Mouse (Mus musculus): ENCODE measurements around the gene Ikbkg. TPM values are rescaled to one million over a fixed set of nuclear protein-coding genes. Genes with fewer than 3 reads are reported as not detected.
"Not testable (repeated sequence)": the region's sequence is repeated elsewhere in the genome, so short reads cannot be mapped to it uniquely, and the experiment has no call there.

Ikbkg gene
- polyA plus RNA-seq (2012; rRNA removed), result 2.1 and 2.9 TPM in 2 replicates

GRCm38 (mm10) chrX:74392535-74393443 is at the start of gene Ikbkg, which contains the start of gene Fam3a:
Gene Ikbkg (plus strand): TSS chrX:74393290.
Gene Fam3a (minus strand): TSS chrX:74393272.
- H3K27ac ChIP-seq (ENCODE audit: control insufficient read depth, insufficient read depth, low read depth, low read length), result peak within 1 kb of the TSS; percentile 36; the same call in 1 of the 2 replicates
- H3K4me3 ChIP-seq (ENCODE audit: control insufficient read depth, low read depth, low read length), result peak within 1 kb of the TSS; percentile 77
- H3K4me1 ChIP-seq (ENCODE audit: control insufficient read depth, insufficient read depth, low read length), result peaks cover 3% of the 10 kb centered on the region
- no peak for TF ChIP-seq CTCF (IDR thresholded peaks at IDR 0.05; ENCODE audit: control insufficient read depth, insufficient read depth, insufficient replicate concordance, low read depth, low read length)
- TF ChIP-seq POLR2A (IDR thresholded peaks at IDR 0.05; ENCODE audit: control insufficient read depth, low read depth, low read length), result peak; percentile 39; the same call in 1 of the 2 replicates
- H3K36me3 ChIP-seq (ENCODE audit: control insufficient read depth, insufficient read depth, low read length), result no peaks in the 10 kb centered on the region
- H3K27me3 ChIP-seq (ENCODE audit: control insufficient read depth, insufficient read depth, low read length), result no peaks in the 10 kb centered on the region

GRCm38 (mm10) chrX:74352645-74353466 is 40.2 kb upstream of the Ikbkg start:
- Histone ChIP-seq H3K27ac (ENCODE audit: control insufficient read depth, insufficient read depth, low read depth, low read length) (no peak overlapping the region), H3K36me3 (ENCODE audit: control insufficient read depth, insufficient read depth, low read length) (no peaks in the 10 kb centered on the region), H3K4me3 (ENCODE audit: control insufficient read depth, low read depth, low read length) (peak overlapping the region; percentile 79), H3K4me1 (ENCODE audit: control insufficient read depth, insufficient read depth, low read length) (peaks cover 3% of the 10 kb centered on the region; the same call in 1 of the 2 replicates), H3K27me3 (ENCODE audit: control insufficient read depth, insufficient read depth, low read length) (no peaks in the 10 kb centered on the region)
- TF ChIP-seq CTCF (IDR thresholded peaks at IDR 0.05; ENCODE audit: control insufficient read depth, insufficient read depth, insufficient replicate concordance, low read depth, low read length) (no peak), POLR2A (IDR thresholded peaks at IDR 0.05; ENCODE audit: control insufficient read depth, low read depth, low read length) (no peak)

GRCm38 (mm10) chrX:74353467-74353770 is 39.7 kb upstream of the Ikbkg start, which contains the start of gene Lage3:
Gene Lage3 (minus strand): TSS chrX:74353618.
- Histone ChIP-seq H3K4me1 (ENCODE audit: control insufficient read depth, insufficient read depth, low read length) (peaks cover 3% of the 10 kb centered on the region; the same call in 1 of the 2 replicates), H3K27ac (ENCODE audit: control insufficient read depth, insufficient read depth, low read depth, low read length) (no peak within 1 kb of the TSS), H3K27me3 (ENCODE audit: control insufficient read depth, insufficient read depth, low read length) (no peaks in the 10 kb centered on the region), H3K4me3 (ENCODE audit: control insufficient read depth, low read depth, low read length) (peak within 1 kb of the TSS; percentile 79), H3K36me3 (ENCODE audit: control insufficient read depth, insufficient read depth, low read length) (no peaks in the 10 kb centered on the region)
- peak; percentile 52; the same call in 1 of the 2 replicates for TF ChIP-seq POLR2A (IDR thresholded peaks at IDR 0.05; ENCODE audit: control insufficient read depth, low read depth, low read length)
- TF ChIP-seq CTCF (IDR thresholded peaks at IDR 0.05; ENCODE audit: control insufficient read depth, insufficient read depth, insufficient replicate concordance, low read depth, low read length), result no peak

GRCm38 (mm10) chrX:74357069-74357468 is 36.0 kb upstream of the Ikbkg start:
- H3K4me1 ChIP-seq (ENCODE audit: control insufficient read depth, insufficient read depth, low read length); H3K36me3 ChIP-seq (ENCODE audit: control insufficient read depth, insufficient read depth, low read length); H3K4me3 ChIP-seq (ENCODE audit: control insufficient read depth, low read depth, low read length); H3K27ac ChIP-seq (ENCODE audit: control insufficient read depth, insufficient read depth, low read depth, low read length); H3K27me3 ChIP-seq (ENCODE audit: control insufficient read depth, insufficient read depth, low read length): not testable (repeated sequence)

- TF ChIP-seq CTCF (IDR thresholded peaks at IDR 0.05; ENCODE audit: control insufficient read depth, insufficient read depth, insufficient replicate concordance, low read depth, low read length) (no peak), POLR2A (IDR thresholded peaks at IDR 0.05; ENCODE audit: control insufficient read depth, low read depth, low read length) (no peak)
- H3K4me3 ChIP-seq (ENCODE audit: control insufficient read depth, low read depth, low read length), result no peak overlapping the region
Measured at GRCm38 (mm10) chrX:74359171-74359570, 33.9 kb upstream of the Ikbkg start.

GRCm38 (mm10) chrX:74367512-74367911 is 25.6 kb upstream of the Ikbkg start:
- Histone ChIP-seq H3K27me3 (ENCODE audit: control insufficient read depth, insufficient read depth, low read length) (no peaks in the 10 kb centered on the region), H3K36me3 (ENCODE audit: control insufficient read depth, insufficient read depth, low read length) (no peaks in the 10 kb centered on the region), H3K4me3 (ENCODE audit: control insufficient read depth, low read depth, low read length) (peak overlapping the region; percentile 79), H3K27ac (ENCODE audit: control insufficient read depth, insufficient read depth, low read depth, low read length) (peak overlapping the region; percentile 89), H3K4me1 (ENCODE audit: control insufficient read depth, insufficient read depth, low read length) (peaks cover 7% of the 10 kb centered on the region)
- TF ChIP-seq CTCF (IDR thresholded peaks at IDR 0.05; ENCODE audit: control insufficient read depth, insufficient read depth, insufficient replicate concordance, low read depth, low read length) (no peak), POLR2A (IDR thresholded peaks at IDR 0.05; ENCODE audit: control insufficient read depth, low read depth, low read length) (no peak)

More at GRCm38 (mm10) chrX:74359171-74359570, 33.9 kb upstream of the Ikbkg start:
- Histone ChIP-seq H3K27ac (ENCODE audit: control insufficient read depth, insufficient read depth, low read depth, low read length) (no peak overlapping the region), H3K27me3 (ENCODE audit: control insufficient read depth, insufficient read depth, low read length) (no peaks in the 10 kb centered on the region), H3K36me3 (ENCODE audit: control insufficient read depth, insufficient read depth, low read length) (no peaks in the 10 kb centered on the region), H3K4me1 (ENCODE audit: control insufficient read depth, insufficient read depth, low read length) (no peaks in the 10 kb centered on the region)

Measured in testis, adult 2 months (tissue).